Mouse (Mus musculus): ENCODE data around the gene Slco3a1.
A peak's percentile ranks its signal among the peaks of the same experiment; 100 is the strongest.

The Slco3a1 gene

GRCm38 (mm10) chr7:74381051-74381450 is 173.5 kb downstream of the Slco3a1 start:
- DNase-seq (ENCODE audit: low spot score) = no peak

GRCm38 (mm10) chr7:74377909-74378308 is 176.7 kb downstream of the Slco3a1 start:
- DNase-seq (ENCODE audit: low spot score) = no peak

GRCm38 (mm10) chr7:74376397-74377044 is 178.1 kb downstream of the Slco3a1 start:
- no peak for DNase-seq (ENCODE audit: low spot score)

- no peak for DNase-seq (ENCODE audit: low spot score)
These were observed 179.2 kb downstream of the Slco3a1 start for GRCm38 (mm10) chr7:74375174-74375957.

GRCm38 (mm10) chr7:74373056-74373455 is 181.5 kb downstream of the Slco3a1 start:
- DNase-seq (ENCODE audit: low spot score) = no peak

GRCm38 (mm10) chr7:74372141-74372582 is 182.4 kb downstream of the Slco3a1 start:
- no peak for DNase-seq (ENCODE audit: low spot score)

GRCm38 (mm10) chr7:74371656-74372055 is 182.9 kb downstream of the Slco3a1 start:
- DNase-seq (ENCODE audit: low spot score) = no peak

- DNase-seq (ENCODE audit: low spot score) = peak; percentile 35
These were observed 183.4 kb downstream of the Slco3a1 start for GRCm38 (mm10) chr7:74371208-74371607.

GRCm38 (mm10) chr7:74369657-74370056 is 184.9 kb downstream of the Slco3a1 start:
- peak; percentile 27 for DNase-seq (ENCODE audit: low spot score)

- no peak for DNase-seq (ENCODE audit: low spot score)
These were observed 186.2 kb downstream of the Slco3a1 start for GRCm38 (mm10) chr7:74368256-74368980.

- DNase-seq (ENCODE audit: low spot score) = peak; percentile 41
These were observed 187.2 kb downstream of the Slco3a1 start for GRCm38 (mm10) chr7:74367350-74367749.

- DNase-seq (ENCODE audit: low spot score) = no peak
These were observed 189.0 kb downstream of the Slco3a1 start for GRCm38 (mm10) chr7:74365623-74366022.

GRCm38 (mm10) chr7:74364956-74365355 is 189.6 kb downstream of the Slco3a1 start:
- no peak for DNase-seq (ENCODE audit: low spot score)

- DNase-seq (ENCODE audit: low spot score) = no peak
These were observed 191.1 kb downstream of the Slco3a1 start for GRCm38 (mm10) chr7:74363440-74363839.

- no peak for DNase-seq (ENCODE audit: low spot score)
These were observed 192.9 kb downstream of the Slco3a1 start for GRCm38 (mm10) chr7:74361677-74362076.

GRCm38 (mm10) chr7:74357027-74357426 is 197.6 kb downstream of the Slco3a1 start:
- no peak for DNase-seq (ENCODE audit: low spot score)

GRCm38 (mm10) chr7:74354527-74355256 is 199.9 kb downstream of the Slco3a1 start:
- DNase-seq (ENCODE audit: low spot score) = peak; percentile 27

- DNase-seq (ENCODE audit: low spot score) = no peak
These were observed 200.7 kb downstream of the Slco3a1 start for GRCm38 (mm10) chr7:74353707-74354468.

GRCm38 (mm10) chr7:74353240-74353639 is 201.3 kb downstream of the Slco3a1 start:
- no peak for DNase-seq (ENCODE audit: low spot score)

- no peak for DNase-seq (ENCODE audit: low spot score)
These were observed 206.2 kb downstream of the Slco3a1 start for GRCm38 (mm10) chr7:74348318-74348890.

- no peak for DNase-seq (ENCODE audit: low spot score)
These were observed 207.6 kb downstream of the Slco3a1 start for GRCm38 (mm10) chr7:74347026-74347425.

All from ovary, postnatal 14 days (tissue).